8 mouse cellular contexts compared by ENCODE assay signal in the genomic region with DNA sequence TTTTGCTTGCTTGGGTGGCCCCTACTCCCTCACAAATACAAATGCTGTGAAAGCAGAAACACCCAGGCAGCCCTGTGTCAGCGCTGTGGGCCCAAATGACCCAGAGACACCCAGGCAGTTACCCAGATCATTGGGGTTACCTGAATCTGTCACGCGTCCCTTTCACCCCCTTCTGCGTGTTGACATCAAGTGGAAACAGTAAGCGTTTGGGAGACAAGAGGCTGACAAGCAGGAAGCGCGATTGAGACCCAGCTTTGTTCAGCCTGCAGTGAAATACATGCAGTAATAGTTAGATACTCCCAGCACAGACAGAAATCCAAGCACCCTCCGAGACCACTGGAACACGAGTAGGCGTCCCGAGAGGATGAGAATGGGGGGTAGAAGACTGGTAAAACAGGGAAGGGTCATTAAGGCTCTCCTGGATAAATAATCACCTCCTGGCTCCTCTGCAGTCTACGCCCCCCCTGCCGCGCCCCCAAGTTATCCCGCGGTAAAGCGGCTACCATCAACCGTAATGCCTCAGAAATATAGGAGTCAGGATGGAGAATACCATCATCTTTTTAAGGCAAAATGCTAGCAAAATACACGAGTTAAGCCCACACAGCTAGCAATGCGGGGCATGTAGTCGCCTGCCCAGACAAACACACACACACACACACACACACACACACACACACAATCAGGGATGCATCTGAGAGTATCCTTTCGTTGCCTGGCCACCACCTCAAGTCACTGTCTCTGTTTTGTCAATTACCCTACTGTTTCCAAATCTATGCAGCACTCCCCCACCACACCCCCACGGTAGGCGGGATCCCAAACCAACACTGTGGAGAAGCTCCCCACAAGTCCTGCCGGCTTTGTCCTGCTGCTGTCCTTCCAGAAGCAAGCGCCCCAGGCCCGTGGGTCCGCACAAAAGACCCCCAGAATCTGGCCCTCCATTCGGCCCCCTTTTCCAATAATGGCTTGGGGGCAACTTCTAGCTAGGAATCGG. TPM values are rescaled to one million over a fixed set of nuclear protein-coding genes. Genes with fewer than 3 reads are reported as not detected.
DNase-seq lines count a peak whose midpoint lies in the region; ATAC-seq and TF ChIP-seq lines count a peak whose summit lies in the region.

No protein-coding gene starts in this region.

- H3K36me3 ChIP-seq in E14TG2a.4 (ENCODE audit: insufficient read depth, low read length) = no peaks in the 10 kb centered on the region
- no peaks in the 10 kb centered on the region for H3K36me3 ChIP-seq in forebrain, embryonic 14.5 days (ENCODE audit: control insufficient read depth, insufficient read depth, low read length)
- no peaks in the 10 kb centered on the region for H3K36me3 ChIP-seq in heart, postnatal 0 days (replicated peaks; ENCODE audit: control insufficient read depth, insufficient read depth, low read length)
- no peaks in the 10 kb centered on the region for H3K36me3 ChIP-seq in lung, embryonic 16.5 days (ENCODE audit: control insufficient read depth, insufficient read depth, low read length)

- H3K9ac ChIP-seq in forebrain, embryonic 14.5 days (ENCODE audit: low read length) = peak overlapping the region; percentile 84
- peak overlapping the region; percentile 58 for H3K9ac ChIP-seq in heart, postnatal 0 days (replicated peaks; ENCODE audit: low read depth, low read length)
- peak overlapping the region; percentile 74 for H3K9ac ChIP-seq in lung, embryonic 16.5 days (ENCODE audit: low read length)

- peak overlapping the region; percentile 56; the same call in 1 of the 2 replicates for H3K27ac ChIP-seq in forebrain, embryonic 14.5 days (ENCODE audit: low read depth, low read length)
- H3K27ac ChIP-seq in heart, postnatal 0 days (ENCODE audit: low read depth) = no peak overlapping the region
- H3K27ac ChIP-seq in lung, embryonic 16.5 days (ENCODE audit: low read length) = no peak overlapping the region

- H3K4me1 ChIP-seq in E14TG2a.4 (replicated peaks; ENCODE audit: low read depth, low read length) = peaks cover 9% of the 10 kb centered on the region
- H3K4me1 ChIP-seq in forebrain, embryonic 14.5 days (ENCODE audit: control insufficient read depth, insufficient read depth, low read length) = no peaks in the 10 kb centered on the region; the same call in 1 of the 2 replicates
- 0 out of 2 replicates have a peak, but pooled peaks cover 9% of the 10 kb centered on the region for H3K4me1 ChIP-seq in heart, postnatal 0 days (ENCODE audit: control insufficient read depth, insufficient read depth)
- peaks cover 6% of the 10 kb centered on the region; the same call in 1 of the 2 replicates for H3K4me1 ChIP-seq in lung, embryonic 16.5 days (replicated peaks; ENCODE audit: control insufficient read depth, insufficient read depth, low read length)

- H3K9me3 ChIP-seq in E14TG2a.4 (ENCODE audit: low read length) = no peaks in the 10 kb centered on the region
- no peaks in the 10 kb centered on the region for H3K9me3 ChIP-seq in forebrain, embryonic 14.5 days (replicated peaks; ENCODE audit: control insufficient read depth, low read length)
- no peaks in the 10 kb centered on the region for H3K9me3 ChIP-seq in heart, postnatal 0 days (replicated peaks; ENCODE audit: control insufficient read depth, low read length)
- no peaks in the 10 kb centered on the region for H3K9me3 ChIP-seq in lung, embryonic 16.5 days (ENCODE audit: control insufficient read depth, low read length)

- peaks cover 45% of the 10 kb centered on the region for H3K27me3 ChIP-seq in E14TG2a.4 (ENCODE audit: insufficient read depth, low read length)
- no peaks in the 10 kb centered on the region for H3K27me3 ChIP-seq in forebrain, embryonic 14.5 days (replicated peaks; ENCODE audit: control insufficient read depth, insufficient read depth, low read length)
- no peaks in the 10 kb centered on the region for H3K27me3 ChIP-seq in heart, postnatal 0 days (ENCODE audit: control insufficient read depth, insufficient read depth, low read length)
- no peaks in the 10 kb centered on the region for H3K27me3 ChIP-seq in lung, embryonic 16.5 days (ENCODE audit: control insufficient read depth, insufficient read depth, low read depth, low read length)

- no peak for TF ChIP-seq CTCF in E14TG2a.4 (conservative IDR thresholded peaks at IDR 0.05; ENCODE audit: low read length)
- TF ChIP-seq CTCF in heart, postnatal 0 days (IDR thresholded peaks at IDR 0.05; ENCODE audit: low read depth) = no peak

- no peak for TF ChIP-seq EP300 in heart, postnatal 0 days (IDR thresholded peaks at IDR 0.05; ENCODE audit: low read depth)

- DNase-seq in cerebellum, adult 11 months = peak; percentile 64
- DNase-seq in forebrain, embryonic 14.5 days (ENCODE audit: low spot score) = peak; percentile 51
- no peak for DNase-seq in heart, postnatal 0 days (ENCODE audit: low spot score)
- DNase-seq in kidney, postnatal 36 days = peak; percentile 20 to 59
- peak; percentile 60 for DNase-seq in retina, postnatal 1 day

- peak overlapping the region; percentile 87 for H3K4me3 ChIP-seq in E14TG2a.4 (replicated peaks; ENCODE audit: low read length)
- peak overlapping the region; percentile 70 for H3K4me3 ChIP-seq in forebrain, embryonic 14.5 days (ENCODE audit: low read depth, low read length)
- peak overlapping the region; percentile 70 for H3K4me3 ChIP-seq in heart, postnatal 0 days (ENCODE audit: low read depth, low read length)
- H3K4me3 ChIP-seq in lung, embryonic 16.5 days (ENCODE audit: low read length) = peak overlapping the region; percentile 82

- H3K4me2 ChIP-seq in forebrain, embryonic 14.5 days (ENCODE audit: low read length) = peak overlapping the region; percentile 87
- peak overlapping the region; percentile 72 for H3K4me2 ChIP-seq in heart, postnatal 0 days (ENCODE audit: low read depth, low read length)
- H3K4me2 ChIP-seq in lung, embryonic 16.5 days (ENCODE audit: low read depth, low read length) = peak overlapping the region; percentile 96

- peak; percentile 67 for ATAC-seq in forebrain, embryonic 14.5 days
- peak; percentile 22; the same call in 1 of the 2 replicates for ATAC-seq in heart, postnatal 0 days (ENCODE audit: insufficient read depth, low read depth)
- peak; percentile 59 for ATAC-seq in lung, embryonic 16.5 days (ENCODE audit: low read depth)
- no peak for ATAC-seq in inflammation-experienced regulatory T-cells, adult 6 months

- WGBS in forebrain, embryonic 14.5 days = 4% methylated on average over 30 of the region's 30 CpGs
- WGBS in heart, postnatal 0 days = 7% methylated on average over 30 of the region's 30 CpGs
- 4% methylated on average over 30 of the region's 30 CpGs for WGBS in lung, embryonic 16.5 days

RNA-seq across cellular contexts. Expression of a gene that starts 1.3 kb away (rescaled TPM):
- polyA plus RNA-seq in forebrain, embryonic 14.5 days (2014; fragmentation: Nextera tagmentation; extraction: Ambion mirVana) = 4.9 and 7.4 TPM in 2 replicates
- 0.84 and 1.2 TPM in 2 replicates for total RNA-seq in heart, postnatal 0 days (2014; rRNA removed; ENCODE audit: low replicate concordance)
- 0.32 and 0.51 TPM in 2 replicates for polyA plus RNA-seq in heart, postnatal 0 days (2015; fragmentation: Nextera tagmentation; extraction: Ambion mirVana)
- polyA plus RNA-seq in lung, embryonic 16.5 days (2015; fragmentation: Nextera tagmentation; extraction: Ambion mirVana) = 1.0 and 1.1 TPM in 2 replicates
- under 1 TPM in 2 of 3 experiments, not detected in 1; 0.13 to 0.31 TPM for polyA plus RNA-seq in inflammation-experienced regulatory T-cells, adult 6 months (2017; shearing (Covaris generic))
